ENCODE assay signal across 8 mouse cellular contexts in the genomic region with DNA sequence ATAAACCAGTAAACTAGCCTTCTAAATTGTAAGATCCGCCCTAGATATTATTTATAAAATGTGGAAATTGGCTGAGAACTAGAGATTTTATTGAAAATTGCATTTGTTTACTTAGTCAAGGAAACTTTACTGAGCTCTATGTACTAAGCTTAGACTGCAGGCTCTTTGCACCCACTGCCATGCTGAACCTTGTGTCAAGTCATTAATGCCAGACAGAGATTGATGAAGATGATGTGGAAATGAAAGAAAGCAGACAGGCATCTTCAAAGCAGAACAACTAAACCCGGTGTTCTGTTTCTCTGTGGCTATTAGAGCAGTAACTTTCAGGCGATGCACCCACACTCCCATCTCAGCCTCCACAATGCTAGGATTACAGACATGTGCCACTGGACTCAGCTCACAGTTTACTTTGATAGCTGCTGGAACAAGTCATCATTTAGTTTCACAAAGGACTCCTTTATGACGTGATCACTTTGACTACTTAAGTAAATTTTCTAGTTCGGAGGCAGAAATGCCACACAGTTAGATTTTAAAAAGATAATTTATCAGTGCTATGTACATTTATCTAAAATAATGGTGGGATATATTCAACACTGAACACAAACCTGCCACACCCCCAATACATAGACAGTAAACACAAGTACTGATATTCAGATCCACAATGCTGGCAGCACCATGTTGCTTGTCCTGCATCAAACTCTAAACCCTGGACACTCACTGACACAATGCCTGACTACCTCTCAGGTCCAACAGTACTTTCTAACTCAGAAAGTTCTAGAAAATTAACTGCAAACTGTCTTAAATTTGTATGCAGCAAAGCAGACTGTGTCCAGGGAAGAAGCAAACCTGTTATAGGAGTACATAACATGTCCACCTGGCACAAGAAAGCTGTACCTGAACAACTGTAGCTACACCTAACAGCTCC.
DNase-seq lines count a peak whose midpoint lies in the region; ATAC-seq and TF ChIP-seq lines count a peak whose summit lies in the region.

No protein-coding gene starts in this region.

- WGBS in cerebellum, adult 2 months = 67% methylated on average over 5 of the region's 5 CpGs
- 46% methylated on average over 5 of the region's 5 CpGs for WGBS in lung, postnatal 0 days
- 25% methylated on average over 5 of the region's 5 CpGs for WGBS in limb, embryonic 12.5 days
- WGBS in stomach, embryonic 15.5 days = 43% methylated on average over 5 of the region's 5 CpGs

- TF ChIP-seq CTCF in cerebellum, adult 2 months (IDR thresholded peaks at IDR 0.05; ENCODE audit: borderline replicate concordance, insufficient read depth, low read depth, low read length) = no peak
- TF ChIP-seq CTCF in lung, postnatal 0 days (IDR thresholded peaks at IDR 0.05) = no peak

- ATAC-seq in lung, postnatal 0 days = no peak
- ATAC-seq in limb, embryonic 12.5 days (ENCODE audit: insufficient number of reproducible peaks, insufficient read depth, low FRiP score, low TSS enrichment, low read depth) = no peak
- ATAC-seq in stomach, embryonic 15.5 days (ENCODE audit: insufficient read depth, low FRiP score, low read depth) = no peak
- ATAC-seq in megakaryocyte-erythroid progenitor cell, adult 5-6 weeks (replicated peaks; ENCODE audit: low FRiP score, low TSS enrichment, poor library complexity, severe bottlenecking) = no peak

- no peaks in the 10 kb centered on the region; the same call in 1 of the 2 replicates for H3K4me1 ChIP-seq in cerebellum, adult 2 months (ENCODE audit: control insufficient read depth, insufficient read depth, low read length)
- H3K4me1 ChIP-seq in lung, postnatal 0 days (ENCODE audit: insufficient read depth, low read depth, low read length) = peaks cover 8% of the 10 kb centered on the region; the same call in 1 of the 2 replicates
- peaks cover 18% of the 10 kb centered on the region for H3K4me1 ChIP-seq in limb, embryonic 12.5 days (replicated peaks)
- H3K4me1 ChIP-seq in stomach, embryonic 15.5 days = peaks cover 3% of the 10 kb centered on the region; the same call in 1 of the 2 replicates

- peak overlapping the region; percentile 73 for H3K4me3 ChIP-seq in cerebellum, adult 2 months (replicated peaks; ENCODE audit: insufficient read depth, low read depth, low read length)
- H3K4me3 ChIP-seq in lung, postnatal 0 days (ENCODE audit: low read depth, low read length) = peak overlapping the region; percentile 45; the same call in 1 of the 2 replicates
- peak overlapping the region; percentile 48 for H3K4me3 ChIP-seq in limb, embryonic 12.5 days (replicated peaks)
- peak overlapping the region; percentile 46 for H3K4me3 ChIP-seq in stomach, embryonic 15.5 days (replicated peaks)

- TF ChIP-seq EP300 in lung, postnatal 0 days (IDR thresholded peaks at IDR 0.05) = no peak

- DNase-seq in cerebellum, adult 2 months = peak in 1 of 2 experiments; percentile 12
- DNase-seq in cerebellum, adult 11-12 months = no peak
- DNase-seq in lung, postnatal 0 days (ENCODE audit: low spot score) = no peak
- no peak for DNase-seq in lung, postnatal 25 days (ENCODE audit: low spot score)
- DNase-seq in ovary, postnatal 10 days (ENCODE audit: low spot score) = no peak

- TF ChIP-seq POLR2A in cerebellum, adult 2 months (IDR thresholded peaks at IDR 0.05; ENCODE audit: borderline replicate concordance, insufficient read depth, low read length) = no peak

- no peaks in the 10 kb centered on the region for H3K27me3 ChIP-seq in cerebellum, adult 2 months (ENCODE audit: control insufficient read depth, insufficient read depth, low read length)
- H3K27me3 ChIP-seq in lung, postnatal 0 days (replicated peaks; ENCODE audit: insufficient read depth, low read length) = no peaks in the 10 kb centered on the region
- H3K27me3 ChIP-seq in limb, embryonic 12.5 days = no peaks in the 10 kb centered on the region
- no peaks in the 10 kb centered on the region for H3K27me3 ChIP-seq in stomach, embryonic 15.5 days (replicated peaks)

- no peak overlapping the region; the same call in 1 of the 2 replicates for H3K9ac ChIP-seq in lung, postnatal 0 days (replicated peaks; ENCODE audit: low read depth)
- H3K9ac ChIP-seq in limb, embryonic 12.5 days (replicated peaks) = peak overlapping the region; percentile 64
- no peak overlapping the region for H3K9ac ChIP-seq in stomach, embryonic 15.5 days

- no peaks in the 10 kb centered on the region for H3K9me3 ChIP-seq in lung, postnatal 0 days (ENCODE audit: low read length)
- no peaks in the 10 kb centered on the region for H3K9me3 ChIP-seq in limb, embryonic 12.5 days
- H3K9me3 ChIP-seq in stomach, embryonic 15.5 days = no peaks in the 10 kb centered on the region

- H3K36me3 ChIP-seq in lung, postnatal 0 days (ENCODE audit: insufficient read depth, low read length) = no peaks in the 10 kb centered on the region
- H3K36me3 ChIP-seq in limb, embryonic 12.5 days = peaks cover 17% of the 10 kb centered on the region
- H3K36me3 ChIP-seq in stomach, embryonic 15.5 days = no peaks in the 10 kb centered on the region

- no peak overlapping the region for H3K27ac ChIP-seq in cerebellum, adult 2 months (ENCODE audit: insufficient read depth, low read length)
- H3K27ac ChIP-seq in lung, postnatal 0 days (ENCODE audit: low read length) = no peak overlapping the region
- H3K27ac ChIP-seq in limb, embryonic 12.5 days = no peak overlapping the region
- H3K27ac ChIP-seq in stomach, embryonic 15.5 days = no peak overlapping the region

- H3K4me2 ChIP-seq in lung, postnatal 0 days (replicated peaks; ENCODE audit: low read depth, low read length) = peak overlapping the region; percentile 50
- H3K4me2 ChIP-seq in limb, embryonic 12.5 days = peak overlapping the region; percentile 74
- H3K4me2 ChIP-seq in stomach, embryonic 15.5 days = peak overlapping the region; percentile 46
